Mouse (Mus musculus) erythroblast, embryonic 14.5 days (primary cell): ENCODE results near the gene Gng2.

Experiments used
- GATA1 ChIP-seq: IDR thresholded peaks from 2 replicates; pipeline ENCODE4 v1.6.1; 2012; ENCODE audit warnings: low read length, inconsistent platforms, mixed read lengths
- TAL1 ChIP-seq: IDR thresholded peaks from 3 replicates; pipeline ENCODE4 v1.6.1; 2012; ENCODE audit warnings: low read length, inconsistent platforms, mixed read lengths

- no peak for TF ChIP-seq GATA1
- no peak for TF ChIP-seq TAL1
These were observed 8.6 kb upstream of the Gng2 start for GRCm38 (mm10) chr14:19985912-19986613.
